Mouse (Mus musculus) stomach, postnatal 0 days (tissue): ENCODE measurements at regions not wholly inside any gene's neighbourhood (a gene's known extent, or its start where the extent isn't known, plus 50 kb on each side); places are given as distances from the start of the nearest gene placed in this dataset.

Experiments used
- ATAC-seq: fragments of 200-750 bp; cut with Nextera tagmentation; 2 replicates; pipeline ENCODE4 v1.8.0; 2017; ENCODE audit not compliant: low FRiP score, low TSS enrichment
- DNase-seq: peaks from one replicate; pipeline ENCODE4 v3.0.0-alpha.2; 2016; ENCODE audit warnings: low spot score
- H3K27ac ChIP-seq: fragments of 300-500 bp; sonication (generic); replicated peaks from 2 replicates; pipeline ENCODE4 v1.5.1; 2014; ENCODE audit warnings: mild to moderate bottlenecking, control low read depth
- H3K27me3 ChIP-seq: fragments of 300-500 bp; sonication (generic); 2 replicates; pipeline ENCODE4 v1.6.1; 2014; ENCODE audit warnings: low read length; ENCODE audit not compliant: control insufficient read depth, insufficient read depth
- H3K36me3 ChIP-seq: fragments of 300-500 bp; sonication (generic); 2 replicates; pipeline ENCODE4 v1.6.1; 2014; ENCODE audit warnings: low read length, mixed read lengths; ENCODE audit not compliant: control insufficient read depth, insufficient read depth
- H3K4me1 ChIP-seq: fragments of 300-500 bp; sonication (generic); replicated peaks from 2 replicates; pipeline ENCODE4 v1.6.1; 2014; ENCODE audit warnings: antibody characterized with exemption; ENCODE audit not compliant: control insufficient read depth, insufficient read depth
- H3K4me2 ChIP-seq: fragments of 300-500 bp; sonication (generic); replicated peaks from 2 replicates; pipeline ENCODE4 v1.6.1; 2014; ENCODE audit warnings: low read depth, mild to moderate bottlenecking, control low read depth, moderate library complexity
- H3K4me3 ChIP-seq: fragments of 300-500 bp; sonication (generic); 2 replicates; pipeline ENCODE4 v1.5.1; 2014; ENCODE audit warnings: low read depth, low read length, control low read depth
- H3K9ac ChIP-seq: fragments of 300-500 bp; sonication (generic); 2 replicates; pipeline ENCODE4 v1.6.1; 2014; ENCODE audit warnings: mild to moderate bottlenecking, low read length, control low read depth, mixed read lengths
- H3K9me3 ChIP-seq: fragments of 300-500 bp; sonication (generic); 2 replicates; pipeline ENCODE4 v1.6.1; 2016; ENCODE audit warnings: low read length; ENCODE audit not compliant: control insufficient read depth
- CTCF ChIP-seq: IDR thresholded peaks from 2 replicates; pipeline ENCODE4 v1.5.1; 2016; ENCODE audit warnings: antibody characterized with exemption, low read depth, mild to moderate bottlenecking, moderate library complexity
- EP300 ChIP-seq: optimal IDR thresholded peaks from 2 replicates; pipeline ENCODE3; 2016; ENCODE audit warnings: antibody characterized with exemption
- WGBS: fragments of 180-500 bp; shearing (Covaris S2); extraction: QIAGEN DNeasy Blood & Tissue Kit; methylation state at CpG from one replicate; pipeline ENCODE4 v1.1.7; 2014; 5-methylcytosine and 5-hydroxymethylcytosine counted together

DNA sequence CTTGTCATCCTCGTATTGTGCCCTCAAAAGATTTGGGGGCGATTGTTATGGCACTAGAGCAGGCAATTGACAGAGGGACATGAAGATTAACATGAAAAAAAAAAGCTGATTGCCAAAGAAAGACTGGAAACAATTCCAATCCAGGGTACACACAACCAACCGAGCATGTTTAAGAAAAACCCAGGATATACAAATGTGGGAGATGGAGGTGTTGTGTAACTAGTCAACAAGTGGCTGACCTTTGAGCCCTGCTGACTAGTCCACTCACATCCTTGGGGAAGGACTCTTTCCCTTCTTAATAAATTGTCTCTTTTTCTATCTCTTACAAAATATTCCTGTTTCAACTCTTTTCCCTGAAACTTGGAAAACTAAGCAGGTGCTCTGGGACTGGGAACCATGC is 484.9 kb upstream of the Gm5415 start:
- ATAC-seq (no peak), DNase-seq (no peak)
- WGBS = 60% methylated on average over 3 of the region's 3 CpGs
- H3K4me3 ChIP-seq = no peak overlapping the region
- H3K27ac ChIP-seq = no peak overlapping the region
- no peak overlapping the region for H3K9ac ChIP-seq
- H3K27me3 ChIP-seq = no peaks in the 10 kb centered on the region
- TF ChIP-seq CTCF (no peak), EP300 (no peak)
- H3K4me1 ChIP-seq = no peaks in the 10 kb centered on the region
- no peaks in the 10 kb centered on the region for H3K36me3 ChIP-seq
- no peak overlapping the region for H3K4me2 ChIP-seq
- no peaks in the 10 kb centered on the region for H3K9me3 ChIP-seq

DNA sequence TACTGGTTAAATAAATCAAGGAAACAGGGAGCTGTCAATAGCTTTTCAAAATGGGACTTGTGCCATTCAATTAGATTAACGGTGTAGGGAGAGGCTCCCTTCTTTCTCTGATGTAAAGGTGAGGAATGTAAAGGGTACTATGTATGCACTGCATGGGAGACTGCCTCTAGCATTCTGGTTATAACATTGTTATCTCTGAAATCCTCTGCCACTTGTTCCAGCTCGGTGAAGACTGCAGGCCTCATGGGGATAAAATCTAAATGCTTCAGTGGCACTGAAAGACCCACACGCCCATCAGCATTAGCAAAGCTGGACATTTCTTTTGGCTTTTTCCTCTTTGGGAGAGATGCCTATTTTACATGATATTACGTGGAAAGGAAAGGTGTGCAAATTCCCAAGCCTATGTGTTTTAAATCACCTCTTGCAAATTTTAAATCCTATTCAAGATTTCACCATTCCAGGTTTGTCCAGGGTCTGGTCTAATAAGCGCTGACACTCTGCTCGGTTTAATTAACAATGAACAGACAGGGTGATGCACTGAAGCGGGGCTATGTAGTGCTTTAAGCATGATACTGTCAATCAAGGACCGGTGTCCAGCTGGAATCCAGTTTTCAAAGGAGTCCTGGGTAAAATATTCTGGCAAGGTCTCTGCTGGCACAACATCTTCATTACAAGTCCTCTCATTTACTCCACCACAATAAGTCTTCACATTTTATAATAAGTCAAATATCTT is 479.8 kb upstream of the Gm5415 start:
- Histone ChIP-seq H3K4me2 (no peak overlapping the region), H3K4me3 (no peak overlapping the region), H3K9ac (no peak overlapping the region), H3K4me1 (no peaks in the 10 kb centered on the region), H3K27ac (no peak overlapping the region), H3K36me3 (no peaks in the 10 kb centered on the region), H3K9me3 (no peaks in the 10 kb centered on the region), H3K27me3 (no peaks in the 10 kb centered on the region)
- WGBS = 73% methylated on average over 8 of the region's 8 CpGs
- no peak for ATAC-seq
- no peak for DNase-seq
- TF ChIP-seq EP300 (no peak), CTCF (no peak)

DNA sequence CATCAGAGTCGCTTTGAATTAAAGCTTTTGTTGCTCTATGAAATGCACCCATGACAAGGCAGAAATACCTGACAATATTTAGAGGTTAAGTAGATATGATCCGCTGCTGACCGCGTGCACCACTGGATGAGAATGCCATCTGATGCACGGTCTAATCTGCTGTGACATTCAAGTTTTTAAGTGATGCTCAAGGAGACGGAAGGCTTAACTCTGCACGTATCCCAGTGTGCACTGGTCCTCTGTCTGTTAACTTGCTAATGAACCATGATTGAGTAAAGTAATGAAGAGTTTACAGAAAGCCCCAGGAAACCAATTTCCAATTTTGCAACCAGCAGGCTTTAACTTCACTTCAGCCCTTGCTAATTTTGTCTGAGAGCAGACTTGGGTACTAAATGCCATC is 478.3 kb upstream of the Gm5415 start:
- no peak overlapping the region for H3K4me2 ChIP-seq
- no peaks in the 10 kb centered on the region for H3K27me3 ChIP-seq
- H3K9me3 ChIP-seq = no peaks in the 10 kb centered on the region
- DNase-seq = no peak
- H3K4me1 ChIP-seq = no peaks in the 10 kb centered on the region
- no peak for ATAC-seq
- TF ChIP-seq EP300 (no peak), CTCF (no peak)
- H3K4me3 ChIP-seq = no peak overlapping the region
- H3K9ac ChIP-seq = no peak overlapping the region
- WGBS = 86% methylated on average over 7 of the region's 7 CpGs
- H3K36me3 ChIP-seq = no peaks in the 10 kb centered on the region
- no peak overlapping the region for H3K27ac ChIP-seq

- WGBS = 77% methylated on average over 4 of the region's 4 CpGs
- ATAC-seq = no peak
- H3K4me3 ChIP-seq = no peak overlapping the region
- H3K36me3 ChIP-seq = no peaks in the 10 kb centered on the region
- TF ChIP-seq CTCF = peak; percentile 32
- no peak for TF ChIP-seq EP300
- no peak overlapping the region for H3K9ac ChIP-seq
- H3K9me3 ChIP-seq = no peaks in the 10 kb centered on the region
- H3K4me2 ChIP-seq = no peak overlapping the region
- no peak overlapping the region for H3K27ac ChIP-seq
- no peak for DNase-seq
- H3K4me1 ChIP-seq = no peaks in the 10 kb centered on the region
- no peaks in the 10 kb centered on the region for H3K27me3 ChIP-seq
Measured at GRCm38 (mm10) chr1:33022852-33023251, 475.8 kb upstream of the Gm5415 start.

DNA sequence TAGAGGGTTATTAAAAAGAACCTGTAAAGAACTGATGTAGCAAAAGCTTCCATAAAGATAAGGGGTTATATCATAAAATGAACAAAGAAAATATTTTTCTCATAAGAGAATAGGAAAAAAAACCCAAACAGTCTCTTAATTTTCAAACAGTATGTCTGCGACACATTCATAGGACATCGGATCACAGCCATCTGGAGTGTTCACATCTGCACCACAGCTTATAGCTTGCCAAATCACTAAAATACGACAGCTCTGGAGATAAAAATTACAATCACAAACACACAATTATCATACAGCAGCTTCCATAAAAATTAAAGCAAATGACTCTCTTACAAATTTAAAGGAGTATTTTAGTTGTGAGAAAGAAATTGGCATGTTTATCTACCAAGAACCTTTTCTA is 456.9 kb upstream of the Gm5415 start:
- no peaks in the 10 kb centered on the region for H3K9me3 ChIP-seq
- TF ChIP-seq CTCF (no peak), EP300 (no peak)
- WGBS = 67% methylated on average over 3 of the region's 3 CpGs
- no peaks in the 10 kb centered on the region for H3K27me3 ChIP-seq
- DNase-seq = no peak
- H3K27ac ChIP-seq = no peak overlapping the region
- H3K36me3 ChIP-seq = no peaks in the 10 kb centered on the region
- H3K4me1 ChIP-seq = no peaks in the 10 kb centered on the region
- ATAC-seq = no peak
- H3K9ac ChIP-seq = no peak overlapping the region
- no peak overlapping the region for H3K4me3 ChIP-seq
- no peak overlapping the region for H3K4me2 ChIP-seq

DNA sequence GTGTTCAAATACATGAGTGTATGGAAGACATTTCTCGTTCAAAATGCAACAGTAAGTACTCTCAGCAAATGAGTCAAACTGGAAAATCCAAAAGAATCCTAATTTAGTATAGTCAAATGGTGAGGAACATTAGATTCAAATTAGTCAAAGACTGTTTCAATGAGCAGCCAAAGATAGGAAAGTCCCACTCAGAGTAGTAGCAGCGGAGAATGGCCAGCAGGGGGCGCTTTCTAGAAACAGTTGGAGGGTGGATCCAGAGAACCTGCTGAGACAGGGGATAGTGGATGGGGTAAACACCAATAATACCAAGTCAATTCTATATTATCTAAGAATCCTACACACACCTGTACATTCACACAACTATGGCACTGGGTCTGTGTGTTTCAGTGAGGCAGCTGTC is 417.9 kb upstream of the Gm5415 start:
- Histone ChIP-seq H3K4me3 (no peak overlapping the region), H3K27ac (no peak overlapping the region), H3K36me3 (no peaks in the 10 kb centered on the region), H3K27me3 (no peaks in the 10 kb centered on the region), H3K9ac (no peak overlapping the region), H3K4me2 (no peak overlapping the region), H3K4me1 (no peaks in the 10 kb centered on the region), H3K9me3 (no peaks in the 10 kb centered on the region)
- TF ChIP-seq EP300 (no peak), CTCF (peak; percentile 31)
- ATAC-seq = no peak
- 72% methylated on average over 3 of the region's 3 CpGs for whole genome bisulfite sequencing
- DNase-seq = no peak
